Mouse (Mus musculus) stomach, postnatal 0 days (tissue): Measurements from ENCODE around the gene Ptpn1.

Experiments used
- CTCF ChIP-seq: IDR thresholded peaks from 2 replicates; pipeline ENCODE4 v1.5.1; 2016; ENCODE audit warnings: antibody characterized with exemption, low read depth, mild to moderate bottlenecking, moderate library complexity
- EP300 ChIP-seq: optimal IDR thresholded peaks from 2 replicates; pipeline ENCODE3; 2016; ENCODE audit warnings: antibody characterized with exemption

DNA sequence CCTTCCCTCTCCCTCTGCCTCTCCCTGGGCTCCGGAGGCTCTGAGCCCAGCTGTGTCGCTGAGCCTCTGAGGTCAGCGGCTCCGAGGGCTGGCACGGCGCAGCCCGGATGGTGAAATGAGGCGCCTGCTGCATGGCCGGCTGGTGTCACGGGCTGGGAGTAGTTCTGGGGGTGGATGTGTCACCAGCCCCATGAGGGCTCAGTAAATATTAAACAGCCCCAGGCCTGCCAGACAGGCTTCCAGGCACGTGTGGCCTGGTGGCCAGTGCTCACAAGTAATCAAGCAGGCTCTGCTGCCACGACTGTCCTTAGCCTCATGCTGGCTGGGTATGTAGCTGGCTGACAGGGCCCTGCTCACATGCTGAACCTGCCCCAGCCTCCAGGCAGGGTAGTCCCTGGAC lies 71.6 kb downstream of the Ptpn1 start:
- no peak for TF ChIP-seq CTCF
- TF ChIP-seq EP300: no peak
